Mouse (Mus musculus) olfactory bulb, adult 2 months (tissue): ENCODE data around the gene Anxa6.

Source experiments
- CTCF ChIP-seq: fragments of 200-500 bp; IDR thresholded peaks from 2 replicates; pipeline ENCODE4 v1.5.1; 2012; ENCODE audit warnings: low read depth, mild to moderate bottlenecking, low read length, moderate library complexity; ENCODE audit not compliant: insufficient read depth
- POLR2A ChIP-seq: fragments of 200-500 bp; IDR thresholded peaks from 2 replicates; pipeline ENCODE4 v1.6.1; 2012; ENCODE audit warnings: mild to moderate bottlenecking, low read depth, low read length, moderate library complexity; ENCODE audit not compliant: insufficient read depth

DNA sequence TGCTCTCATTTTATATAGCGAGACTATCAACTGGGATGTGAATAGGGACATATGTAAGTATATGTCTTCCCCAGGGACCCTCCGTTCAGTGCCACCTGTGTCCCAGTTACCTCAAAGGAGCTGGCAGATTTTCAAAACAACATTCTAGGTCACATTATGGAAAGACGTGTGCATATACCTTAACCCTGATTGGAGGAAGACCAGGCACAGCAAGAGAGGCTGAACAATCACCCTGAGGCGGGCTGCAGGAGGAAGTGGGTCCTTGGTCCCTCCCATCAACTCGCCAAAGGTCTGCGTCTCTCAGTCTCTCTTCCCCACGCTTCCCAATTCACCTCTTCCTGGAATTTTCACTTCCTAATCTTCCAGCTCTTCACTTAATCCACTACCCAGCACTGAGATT is 76.3 kb downstream of the Anxa6 start:
- TF ChIP-seq CTCF (no peak), POLR2A (no peak)
